Mouse (Mus musculus): ENCODE data around the gene Insl6.

DNA sequence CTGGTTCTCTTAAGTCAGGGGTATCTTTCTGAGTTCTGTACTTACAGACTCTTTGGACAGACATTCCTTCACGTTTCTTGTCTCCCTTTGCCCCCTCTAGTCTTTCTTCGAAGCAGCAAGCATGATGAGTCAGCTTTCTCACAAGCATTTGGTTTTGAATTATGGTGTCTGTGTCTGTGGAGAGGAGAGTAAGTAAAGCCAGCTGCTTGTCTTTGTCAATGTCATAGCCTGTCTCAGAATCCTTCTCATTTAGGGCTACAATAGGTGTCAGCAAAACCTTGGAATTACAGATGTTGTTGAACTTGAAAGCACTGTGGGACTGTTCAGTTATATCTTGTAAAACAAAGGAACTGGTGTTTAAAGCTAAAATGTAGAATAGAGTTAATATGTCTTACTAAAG, 30.4 kb downstream of the Insl6 start:
- TF ChIP-seq POLR2A (IDR thresholded peaks at IDR 0.05; ENCODE audit: low read depth, low read length) (no peak), CTCF (IDR thresholded peaks at IDR 0.05; ENCODE audit: borderline replicate concordance, insufficient read depth, low read length) (no peak)

Measured in embryonic fibroblast, embryonic 13.5 days (primary cell).